ENCODE assay signal across 7 mouse cellular contexts in genomic region chr11:107188565-107189552, GRCm38 (mm10). TPM values are rescaled to one million over a fixed set of nuclear protein-coding genes. Genes with fewer than 3 reads are reported as not detected.
DNase-seq lines count a peak whose midpoint lies in the region; ATAC-seq lines count a peak whose summit lies in the region.

Nol11 (minus strand) TSS chr11:107189381.

- peak; percentile 98 for DNase-seq in adrenal gland, adult 2 months
- peak; percentile 98 for DNase-seq in embryo, embryonic 11.5 days (ENCODE audit: low read depth, low spot score)
- DNase-seq in gastrocnemius, postnatal 36 days: peak; percentile 97 to 99
- peak; percentile 98 to 99 for DNase-seq in left cerebral cortex, postnatal 25 days (ENCODE audit: low spot score in 2 of 2)
- DNase-seq in midbrain, embryonic 10.5 days (ENCODE audit: low spot score): peak; percentile 98
- peak; percentile 99 for DNase-seq in right cerebral cortex, postnatal 4 days

- peaks cover 4% of the 10 kb centered on the region; the same call in 1 of the 2 replicates for H3K4me1 ChIP-seq in intestine, embryonic 15.5 days (replicated peaks)
- H3K4me1 ChIP-seq in midbrain, embryonic 10.5 days: peaks cover 8% of the 10 kb centered on the region

- peak within 1 kb of the TSS; percentile 70 for H3K4me2 ChIP-seq in intestine, embryonic 15.5 days (replicated peaks)

- H3K27ac ChIP-seq in intestine, embryonic 15.5 days: peak within 1 kb of the TSS; percentile 59
- peak within 1 kb of the TSS; percentile 93 for H3K27ac ChIP-seq in midbrain, embryonic 10.5 days (replicated peaks)

- H3K36me3 ChIP-seq in intestine, embryonic 15.5 days: peaks cover 4% of the 10 kb centered on the region; the same call in 1 of the 2 replicates
- peaks cover 32% of the 10 kb centered on the region for H3K36me3 ChIP-seq in midbrain, embryonic 10.5 days

- peak; percentile 99 for ATAC-seq in intestine, embryonic 15.5 days

- H3K27me3 ChIP-seq in intestine, embryonic 15.5 days (replicated peaks): no peaks in the 10 kb centered on the region
- H3K27me3 ChIP-seq in midbrain, embryonic 10.5 days (ENCODE audit: low read depth, poor library complexity, severe bottlenecking): no peaks in the 10 kb centered on the region

- WGBS in intestine, embryonic 15.5 days: under 1% methylated on average over 62 of the region's 62 CpGs
- WGBS in midbrain, embryonic 10.5 days: under 1% methylated on average over 62 of the region's 62 CpGs

- peak within 1 kb of the TSS; percentile 92 for H3K4me3 ChIP-seq in intestine, embryonic 15.5 days (replicated peaks)
- peak within 1 kb of the TSS; percentile 64 for H3K4me3 ChIP-seq in midbrain, embryonic 10.5 days

- peak within 1 kb of the TSS; percentile 76 for H3K9ac ChIP-seq in intestine, embryonic 15.5 days

- no peaks in the 10 kb centered on the region for H3K9me3 ChIP-seq in intestine, embryonic 15.5 days
- no peaks in the 10 kb centered on the region for H3K9me3 ChIP-seq in midbrain, embryonic 10.5 days (replicated peaks)

- intact Hi-C loops in gastrocnemius, postnatal 36 days (cut with DNase I): no loop called here
- intact Hi-C loops in left cerebral cortex, postnatal 25 days (cut with DNase I): loop anchor here (2.0 kb wide), 1 partner anchor 280 kb away; no protein-coding TSS in a partner anchor

RNA-seq across cellular contexts. Expression of gene Nol11, which starts in this region (rescaled TPM):
- 10 to 100 TPM; 24.5 to 25.3 TPM for total RNA-seq in adrenal gland, adult 2 months (2021)
- polyA plus RNA-seq in adrenal gland, adult 2 months (2012; rRNA removed): 2.1 and 2.6 TPM in 2 replicates
- total RNA-seq in gastrocnemius, postnatal 36 days (2021): 10 to 100 TPM in 1 of 2 experiments, 1 to 10 TPM in 1; 9.3 to 12.8 TPM
- 44.7 and 47.5 TPM in 2 replicates for polyA plus RNA-seq in intestine, embryonic 15.5 days (2015; fragmentation: Nextera tagmentation; extraction: Ambion mirVana)
- 10 to 100 TPM; 25.3 to 25.5 TPM for total RNA-seq in left cerebral cortex, postnatal 25 days (2021)
- 71.0 and 71.6 TPM in 2 replicates for polyA plus RNA-seq in midbrain, embryonic 10.5 days (2016; fragmentation: Nextera tagmentation; extraction: Ambion mirVana)

Comparison
In these comparisons a context has a peak if more than half of its experiments do, and no peak if none do; other contexts are left out.
1. Peak in every context shown above with its lines: DNase-seq, ATAC-seq, H3K4me3 ChIP-seq and H3K27ac ChIP-seq.
2. RNA of gene Nol11 (polyA plus RNA-seq): 71.0 to 71.6 TPM in midbrain, embryonic 10.5 days and 44.7 to 47.5 TPM in intestine, embryonic 15.5 days; 2.1 to 2.6 TPM in adrenal gland, adult 2 months; every median in the first group is over 10 times any median in the second.